Comparison of ENCODE assay signal across 8 mouse cellular contexts in the genomic region with DNA sequence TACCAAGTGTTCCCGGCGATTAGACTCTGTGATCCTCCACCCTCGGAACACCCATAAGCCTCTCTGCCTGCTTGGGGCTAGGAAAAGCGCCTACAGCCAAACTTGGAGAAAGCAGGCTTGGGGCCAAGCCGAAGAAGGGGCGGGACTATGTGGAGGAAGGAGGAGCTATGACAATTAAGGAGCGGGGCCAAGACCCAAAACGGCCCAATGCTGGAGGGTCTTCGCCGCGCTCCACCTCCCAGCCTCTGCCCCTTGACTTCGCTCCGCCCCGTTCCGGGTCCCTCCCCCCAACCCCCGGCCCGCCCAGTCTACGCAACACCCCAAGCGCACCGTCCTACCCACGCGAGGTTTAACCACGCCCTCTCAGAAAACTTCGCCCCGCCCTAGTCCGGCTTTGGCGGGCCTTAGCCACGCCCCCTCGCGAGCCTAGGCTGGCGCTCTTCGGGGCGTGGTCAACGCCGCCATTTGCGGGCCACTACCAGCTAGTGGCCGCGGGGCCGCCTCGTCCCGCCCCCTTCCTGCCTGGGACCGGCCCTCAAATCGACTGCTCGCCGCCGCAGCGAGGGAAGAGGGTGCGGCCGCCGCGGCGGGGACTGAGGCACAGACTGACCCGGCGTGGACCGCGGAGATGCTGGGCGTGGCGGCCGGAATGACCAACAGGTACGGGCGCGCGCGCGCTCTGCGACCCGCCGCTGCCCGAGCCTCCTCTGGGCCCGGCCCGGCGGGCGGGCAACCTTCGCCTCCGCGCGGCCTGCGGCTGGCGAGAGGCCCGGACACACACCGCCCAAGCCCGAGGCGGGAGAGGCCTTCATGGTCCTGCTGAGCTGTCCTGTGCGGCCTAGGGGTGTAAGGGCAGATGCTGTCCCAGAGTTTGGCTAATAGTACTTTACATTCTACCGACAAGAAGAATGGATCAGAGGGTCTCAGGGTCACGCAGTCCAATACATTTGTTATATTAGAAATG. TPM values are rescaled to one million over a fixed set of nuclear protein-coding genes. Genes with fewer than 3 reads are reported as not detected.
DNase-seq lines count a peak whose midpoint lies in the region; ATAC-seq and TF ChIP-seq lines count a peak whose summit lies in the region.

A gene (plus strand): TSS at position 439 of the 964 bp plus-strand sequence.

- H3K27me3 ChIP-seq in MEL (ENCODE audit: control insufficient read depth in 1 of 2, insufficient read depth in 2 of 2, low read length in 2 of 2), result no peaks in the 10 kb centered on the region
- no peaks in the 10 kb centered on the region for H3K27me3 ChIP-seq in cerebellum, adult 2 months (ENCODE audit: control insufficient read depth, insufficient read depth, low read length)
- no peaks in the 10 kb centered on the region for H3K27me3 ChIP-seq in forebrain, postnatal 0 days (ENCODE audit: insufficient read depth, low read length)
- no peaks in the 10 kb centered on the region for H3K27me3 ChIP-seq in lung, embryonic 15.5 days

- WGBS in cerebellum, adult 2 months, result under 1% methylated on average over 83 of the region's 86 CpGs
- 1% methylated on average over 74 of the region's 86 CpGs for WGBS in forebrain, postnatal 0 days
- WGBS in lung, embryonic 15.5 days, result under 1% methylated on average over 86 of the region's 86 CpGs

- peak within 1 kb of the TSS; percentile 89 for H3K9ac ChIP-seq in MEL (ENCODE audit: control insufficient read depth, low read depth, low read length, poor library complexity, severe bottlenecking)
- H3K9ac ChIP-seq in forebrain, postnatal 0 days, result peak within 1 kb of the TSS; percentile 84
- H3K9ac ChIP-seq in lung, embryonic 15.5 days, result peak within 1 kb of the TSS; percentile 85

- H3K4me3 ChIP-seq in MEL (ENCODE audit: control insufficient read depth in 1 of 2, insufficient read depth in 1 of 2, low read depth in 2 of 2, low read length in 2 of 2), result peak within 1 kb of the TSS; percentile 94 to 100
- peak within 1 kb of the TSS; percentile 92 for H3K4me3 ChIP-seq in cerebellum, adult 2 months (replicated peaks; ENCODE audit: insufficient read depth, low read depth, low read length)
- peak within 1 kb of the TSS; percentile 83 for H3K4me3 ChIP-seq in forebrain, postnatal 0 days (ENCODE audit: low read depth, low read length)
- peak within 1 kb of the TSS; percentile 80 for H3K4me3 ChIP-seq in lung, embryonic 15.5 days

- H3K79me2 ChIP-seq in MEL (ENCODE audit: control insufficient read depth, insufficient read depth, low read length, poor library complexity), result peaks cover 22% of the 10 kb centered on the region

- no peak for TF ChIP-seq EP300 in MEL (IDR thresholded peaks at IDR 0.05; ENCODE audit: low read depth in 1 of 2, low read length in 2 of 2)

- peak; percentile 95 for ATAC-seq in forebrain, postnatal 0 days
- ATAC-seq in lung, embryonic 15.5 days (ENCODE audit: borderline replicate concordance, extremely low read depth, low FRiP score, low TSS enrichment), result peak; percentile 98

- H3K9me3 ChIP-seq in MEL (replicated peaks; ENCODE audit: insufficient read depth, low read length), result no peaks in the 10 kb centered on the region
- H3K9me3 ChIP-seq in forebrain, postnatal 0 days (ENCODE audit: low read length), result no peaks in the 10 kb centered on the region
- H3K9me3 ChIP-seq in lung, embryonic 15.5 days, result no peaks in the 10 kb centered on the region

- H3K4me2 ChIP-seq in forebrain, postnatal 0 days (ENCODE audit: low read depth), result peak within 1 kb of the TSS; percentile 66
- H3K4me2 ChIP-seq in lung, embryonic 15.5 days, result peak within 1 kb of the TSS; percentile 58

- no peak for TF ChIP-seq RAD21 in MEL (IDR thresholded peaks at IDR 0.05; ENCODE audit: low read depth, low read length)

- peak; percentile 98 for DNase-seq in MEL (ENCODE audit: low read depth, low spot score)
- DNase-seq in cerebellum, adult 2 months, result peak; percentile 96 to 98
- DNase-seq in forebrain, postnatal 0 days, result peak; percentile 97
- peak; percentile 100 for DNase-seq in heart, postnatal 4 days
- DNase-seq in layer of hippocampus, adult 8-10 months (ENCODE audit: low spot score in 2 of 2), result peak; percentile 95 to 97
- peak; percentile 96 for DNase-seq in ovary, adult 18-20 months (ENCODE audit: low spot score)
- peak; percentile 97 for DNase-seq in thymus, postnatal 0 days (ENCODE audit: low spot score)

- peaks cover 0 to 17% of the 10 kb centered on the region in 2 experiments; a peak in 2 of 4 replicates for H3K4me1 ChIP-seq in MEL (ENCODE audit: control insufficient read depth in 1 of 2, insufficient read depth in 2 of 2, low read length in 2 of 2)
- no peaks in the 10 kb centered on the region; the same call in 1 of the 2 replicates for H3K4me1 ChIP-seq in cerebellum, adult 2 months (ENCODE audit: control insufficient read depth, insufficient read depth, low read length)
- H3K4me1 ChIP-seq in forebrain, postnatal 0 days (ENCODE audit: insufficient read depth), result peaks cover 20% of the 10 kb centered on the region
- H3K4me1 ChIP-seq in lung, embryonic 15.5 days, result peaks cover 26% of the 10 kb centered on the region

- H3K27ac ChIP-seq in MEL (ENCODE audit: control insufficient read depth, low read depth, low read length), result peak within 1 kb of the TSS; percentile 53
- H3K27ac ChIP-seq in cerebellum, adult 2 months (ENCODE audit: insufficient read depth, low read length), result peak within 1 kb of the TSS; percentile 37
- peak within 1 kb of the TSS; percentile 85 for H3K27ac ChIP-seq in forebrain, postnatal 0 days (ENCODE audit: low read depth, low read length)
- peak within 1 kb of the TSS; percentile 94 for H3K27ac ChIP-seq in lung, embryonic 15.5 days

- peaks cover 0 to 10% of the 10 kb centered on the region in 2 experiments; a peak in 2 of 4 replicates for H3K36me3 ChIP-seq in MEL (ENCODE audit: control insufficient read depth in 1 of 2, insufficient read depth in 2 of 2, low read length in 2 of 2)
- no peaks in the 10 kb centered on the region for H3K36me3 ChIP-seq in forebrain, postnatal 0 days (ENCODE audit: insufficient read depth)
- no peaks in the 10 kb centered on the region for H3K36me3 ChIP-seq in lung, embryonic 15.5 days

- peak; percentile 69 to 71 for TF ChIP-seq POLR2A in MEL (IDR thresholded peaks at IDR 0.05; ENCODE audit: control insufficient read depth in 1 of 2, insufficient read depth in 1 of 2, low read depth in 1 of 2, low read length in 2 of 2, poor library complexity in 1 of 2)
- peak; percentile 49; the same call in 1 of the 2 replicates for TF ChIP-seq POLR2A in cerebellum, adult 2 months (IDR thresholded peaks at IDR 0.05; ENCODE audit: borderline replicate concordance, insufficient read depth, low read length)

- TF ChIP-seq CTCF in MEL (IDR thresholded peaks at IDR 0.05 in 2 of 3, conservative IDR thresholded peaks at IDR 0.05 in 1 of 3; ENCODE audit: control insufficient read depth in 1 of 3, insufficient read depth in 1 of 3, low read depth in 2 of 3, low read length in 3 of 3, poor library complexity in 1 of 3, severe bottlenecking in 1 of 3), result no peak
- TF ChIP-seq CTCF in cerebellum, adult 2 months (IDR thresholded peaks at IDR 0.05; ENCODE audit: borderline replicate concordance, insufficient read depth, low read depth, low read length), result no peak
- TF ChIP-seq CTCF in forebrain, postnatal 0 days (IDR thresholded peaks at IDR 0.05; ENCODE audit: low read depth), result no peak

TF ChIP-seq in MEL, 35 proteins besides CTCF, POLR2A, EP300 and RAD21 (continues in another document):
- TF ChIP-seq KAT2A (conservative IDR thresholded peaks at IDR 0.05; ENCODE audit: low read depth, low read length) (no peak), TCF12 (IDR thresholded peaks at IDR 0.05; ENCODE audit: low read depth, low read length) (peak; percentile 22; the same call in 1 of the 2 replicates), ELF1 (IDR thresholded peaks at IDR 0.05; ENCODE audit: low read depth, low read length) (peak; percentile 14; the same call in 1 of the 2 replicates), SIN3A (IDR thresholded peaks at IDR 0.05; ENCODE audit: low read length) (no peak), JUND (IDR thresholded peaks at IDR 0.05; ENCODE audit: low read depth, low read length) (no peak), GABPA (IDR thresholded peaks at IDR 0.05; ENCODE audit: low read depth, low read length) (no peak), HCFC1 (IDR thresholded peaks at IDR 0.05; ENCODE audit: low read depth, low read length) (peak; percentile 11; the same call in 1 of the 2 replicates), USF2 (IDR thresholded peaks at IDR 0.05; ENCODE audit: borderline replicate concordance in 1 of 2, insufficient read depth in 1 of 2, low read depth in 1 of 2, low read length in 2 of 2) (no peak), BHLHE40 (IDR thresholded peaks at IDR 0.05; ENCODE audit: borderline replicate concordance, low read depth, low read length) (no peak), ZNF384 (IDR thresholded peaks at IDR 0.05; ENCODE audit: low read depth, low read length) (no peak), ZC3H11A (IDR thresholded peaks at IDR 0.05; ENCODE audit: low read depth, low read length) (no peak), E2F4 (IDR thresholded peaks at IDR 0.05; ENCODE audit: borderline replicate concordance, low read depth, low read length) (no peak), MAFK (IDR thresholded peaks at IDR 0.05; ENCODE audit: borderline replicate concordance, low read depth, low read length) (no peak), TAL1 (IDR thresholded peaks at IDR 0.05; ENCODE audit: low read length) (no peak), NELFE (IDR thresholded peaks at IDR 0.05; ENCODE audit: low read depth, low read length) (peak; percentile 56), ZMIZ1 (IDR thresholded peaks at IDR 0.05; ENCODE audit: low read depth, low read length) (no peak), POLR2AphosphoS2 (IDR thresholded peaks at IDR 0.05; ENCODE audit: low read length) (no peak), ETS1 (IDR thresholded peaks at IDR 0.05; ENCODE audit: low read depth, low read length) (no peak), TBP (IDR thresholded peaks at IDR 0.05; ENCODE audit: low read depth, low read length) (peak; percentile 42; the same call in 1 of the 2 replicates), CHD1 (IDR thresholded peaks at IDR 0.05; ENCODE audit: low read depth, low read length) (no peak)

RNA-seq across cellular contexts. Expression of the gene that starts here (rescaled TPM):
- total RNA-seq in MEL (2012; rRNA removed), result 28.5 and 32.4 TPM in 2 replicates
- 10 to 100 TPM in 1 of 2 experiments, not detected in 1; 24.9 TPM for polyA plus RNA-seq in MEL (2012; ENCODE audit: insufficient read depth in 1 of 2, insufficient read length in 2 of 2, low read depth in 1 of 2, low replicate concordance in 2 of 2, missing spikeins in 1 of 2)
- polyA plus RNA-seq in cerebellum, adult 2 months (2012; rRNA removed), result 16.5 and 17.4 TPM in 2 replicates
- 38.5 and 43.6 TPM in 2 replicates for total RNA-seq in forebrain, postnatal 0 days (2014; rRNA removed)
- polyA plus RNA-seq in forebrain, postnatal 0 days (2015; fragmentation: Nextera tagmentation; extraction: Ambion mirVana), result 39.1 and 51.7 TPM in 2 replicates
- 100 to 1,000 TPM; 223 to 250 TPM for total RNA-seq in heart, postnatal 4 days (2021)
- 10 to 100 TPM; 17.4 to 29.1 (median 23.0) TPM for total RNA-seq in layer of hippocampus, adult 8-10 months (2022)
- 227 and 235 TPM in 2 replicates for polyA plus RNA-seq in lung, embryonic 15.5 days (2015; fragmentation: Nextera tagmentation; extraction: Ambion mirVana)
- polyA plus RNA-seq in thymus, postnatal 0 days (2015; fragmentation: Nextera tagmentation; extraction: Ambion mirVana), result 141 and 155 TPM in 2 replicates

Comparison
In these comparisons a context has a peak if more than half of its experiments do, and no peak if none do; other contexts are left out.
1. Peak in every context shown above with its lines: DNase-seq, ATAC-seq, H3K4me3 ChIP-seq and H3K27ac ChIP-seq.
2. H3K27ac ChIP-seq: peak in every context shown above with its lines; median percentile 94 in lung, embryonic 15.5 days; 85 in forebrain, postnatal 0 days; 53 in MEL; 37 in cerebellum, adult 2 months.